Mouse (Mus musculus) megakaryocyte, embryonic 14.5 days (primary cell): ENCODE data around the gene Oaf.

ENCODE experiments used
- FLI1 ChIP-seq: IDR thresholded peaks from 2 replicates; pipeline ENCODE4 v1.6.1; 2012; ENCODE audit warnings: low read length, inconsistent platforms, mixed read lengths
- GATA1 ChIP-seq: IDR thresholded peaks from 3 replicates; pipeline ENCODE4 v1.6.1; 2012; ENCODE audit warnings: mixed read lengths, low read length, inconsistent platforms, borderline replicate concordance

GRCm38 (mm10) chr9:43263946-43264451, 24.3 kb upstream of the Oaf start:
- TF ChIP-seq FLI1 (no peak), GATA1 (no peak)
